Mouse (Mus musculus): ENCODE results near the gene Fgf15. TPM values are rescaled to one million over a fixed set of nuclear protein-coding genes. Genes with fewer than 3 reads are reported as not detected.

Fgf15 gene
- polyA plus RNA-seq, 1 experiment from 2014 or later = 26.8 TPM

GRCm38 (mm10) chr7:144914948-144915750, 18.8 kb downstream of the Fgf15 start, which contains the start of gene LTO1:
Gene LTO1 (plus strand): TSS chr7:144915100.
- no peaks in the 10 kb centered on the region for H3K27me3 ChIP-seq (replicated peaks)
- 1% methylated on average over 55 of the region's 55 CpGs for WGBS
- H3K4me3 ChIP-seq = peak within 1 kb of the TSS; percentile 95
- H3K27ac ChIP-seq = peak within 1 kb of the TSS; percentile 87
- peaks cover 15% of the 10 kb centered on the region for H3K4me1 ChIP-seq
- peak within 1 kb of the TSS; percentile 90 for H3K9ac ChIP-seq
- 0 out of 2 replicates have a peak, but pooled peaks cover 6% of the 10 kb centered on the region for H3K36me3 ChIP-seq (replicated peaks)
- peak within 1 kb of the TSS; percentile 90 for H3K4me2 ChIP-seq
- H3K9me3 ChIP-seq = no peaks in the 10 kb centered on the region
- peak; percentile 95 for ATAC-seq (replicated peaks)

- Histone ChIP-seq H3K27me3 (replicated peaks) (no peaks in the 10 kb centered on the region), H3K4me1 (peaks cover 15% of the 10 kb centered on the region), H3K9ac (no peak overlapping the region), H3K4me3 (no peak overlapping the region), H3K4me2 (no peak overlapping the region), H3K27ac (no peak overlapping the region), H3K36me3 (replicated peaks) (peaks cover 19% of the 10 kb centered on the region; the same call in 1 of the 2 replicates), H3K9me3 (no peaks in the 10 kb centered on the region)
- WGBS = 63% methylated on average over 1 of the region's 1 CpGs
- no peak for ATAC-seq (replicated peaks)
Observed at GRCm38 (mm10) chr7:144918823-144919222, 22.5 kb downstream of the Fgf15 start.

- H3K9me3 ChIP-seq = no peaks in the 10 kb centered on the region
- no peaks in the 10 kb centered on the region for H3K27me3 ChIP-seq (replicated peaks)
- H3K27ac ChIP-seq = no peak overlapping the region
- no peak for ATAC-seq (replicated peaks)
- H3K4me2 ChIP-seq = no peak overlapping the region
- H3K4me3 ChIP-seq = no peak overlapping the region
- H3K4me1 ChIP-seq = peaks cover 3% of the 10 kb centered on the region; the same call in 1 of the 2 replicates
- no peak overlapping the region for H3K9ac ChIP-seq
- 86% methylated on average over 2 of the region's 2 CpGs for WGBS
- H3K36me3 ChIP-seq (replicated peaks) = peaks cover 4% of the 10 kb centered on the region; the same call in 1 of the 2 replicates
Observed at GRCm38 (mm10) chr7:144927591-144927990, 31.3 kb downstream of the Fgf15 start.

GRCm38 (mm10) chr7:144928009-144928888, 31.9 kb downstream of the Fgf15 start:
- Histone ChIP-seq H3K4me1 (peaks cover 3% of the 10 kb centered on the region; the same call in 1 of the 2 replicates), H3K27ac (no peak overlapping the region), H3K4me3 (no peak overlapping the region), H3K9me3 (no peaks in the 10 kb centered on the region), H3K27me3 (replicated peaks) (no peaks in the 10 kb centered on the region), H3K9ac (no peak overlapping the region), H3K4me2 (no peak overlapping the region), H3K36me3 (replicated peaks) (peaks cover 4% of the 10 kb centered on the region; the same call in 1 of the 2 replicates)
- ATAC-seq (replicated peaks) = no peak
- WGBS = 73% methylated on average over 4 of the region's 4 CpGs

- Histone ChIP-seq H3K9me3 (no peaks in the 10 kb centered on the region), H3K4me1 (peaks cover 3% of the 10 kb centered on the region; the same call in 1 of the 2 replicates), H3K36me3 (replicated peaks) (peaks cover 4% of the 10 kb centered on the region; the same call in 1 of the 2 replicates), H3K27ac (no peak overlapping the region), H3K27me3 (replicated peaks) (no peaks in the 10 kb centered on the region), H3K4me3 (no peak overlapping the region), H3K9ac (no peak overlapping the region), H3K4me2 (no peak overlapping the region)
- 82% methylated on average over 6 of the region's 6 CpGs for WGBS
- ATAC-seq (replicated peaks) = no peak
Observed at GRCm38 (mm10) chr7:144928889-144929210, 32.5 kb downstream of the Fgf15 start.

- Histone ChIP-seq H3K36me3 (replicated peaks) (no peaks in the 10 kb centered on the region; the same call in 1 of the 2 replicates), H3K4me1 (peaks cover 3% of the 10 kb centered on the region; the same call in 1 of the 2 replicates), H3K27ac (no peak overlapping the region), H3K9ac (no peak overlapping the region), H3K9me3 (no peaks in the 10 kb centered on the region), H3K4me2 (no peak overlapping the region), H3K27me3 (replicated peaks) (no peaks in the 10 kb centered on the region), H3K4me3 (no peak overlapping the region)
- no peak for ATAC-seq (replicated peaks)
- WGBS = 81% methylated on average over 8 of the region's 8 CpGs
Observed at GRCm38 (mm10) chr7:144929506-144929905, 33.2 kb downstream of the Fgf15 start.

- ATAC-seq (replicated peaks) = no peak
- Histone ChIP-seq H3K27ac (no peak overlapping the region), H3K4me1 (peaks cover 3% of the 10 kb centered on the region; the same call in 1 of the 2 replicates), H3K9me3 (no peaks in the 10 kb centered on the region), H3K9ac (no peak overlapping the region), H3K27me3 (replicated peaks) (no peaks in the 10 kb centered on the region), H3K36me3 (replicated peaks) (no peaks in the 10 kb centered on the region; the same call in 1 of the 2 replicates), H3K4me3 (no peak overlapping the region), H3K4me2 (no peak overlapping the region)
- WGBS = 38% methylated on average over 5 of the region's 5 CpGs
Observed at GRCm38 (mm10) chr7:144929931-144930330, 33.6 kb downstream of the Fgf15 start.

- no peak for ATAC-seq (replicated peaks)
- H3K4me1 ChIP-seq = peaks cover 13% of the 10 kb centered on the region
- WGBS = 20% methylated on average over 3 of the region's 3 CpGs
- no peak overlapping the region for H3K9ac ChIP-seq
- no peak overlapping the region for H3K27ac ChIP-seq
- no peak overlapping the region for H3K4me2 ChIP-seq
- H3K27me3 ChIP-seq (replicated peaks) = no peaks in the 10 kb centered on the region
- no peaks in the 10 kb centered on the region; the same call in 1 of the 2 replicates for H3K36me3 ChIP-seq (replicated peaks)
- no peaks in the 10 kb centered on the region for H3K9me3 ChIP-seq
- H3K4me3 ChIP-seq = no peak overlapping the region
Observed at GRCm38 (mm10) chr7:144931778-144932177, 35.4 kb downstream of the Fgf15 start.

GRCm38 (mm10) chr7:144932389-144932937, 36.1 kb downstream of the Fgf15 start:
- Histone ChIP-seq H3K4me2 (no peak overlapping the region), H3K27ac (no peak overlapping the region), H3K9me3 (no peaks in the 10 kb centered on the region), H3K4me1 (peaks cover 18% of the 10 kb centered on the region), H3K27me3 (replicated peaks) (no peaks in the 10 kb centered on the region), H3K4me3 (no peak overlapping the region), H3K9ac (no peak overlapping the region), H3K36me3 (replicated peaks) (no peaks in the 10 kb centered on the region; the same call in 1 of the 2 replicates)
- WGBS = 74% methylated on average over 18 of the region's 18 CpGs
- ATAC-seq (replicated peaks) = no peak

- no peak overlapping the region for H3K27ac ChIP-seq
- no peak overlapping the region for H3K4me2 ChIP-seq
- no peak overlapping the region for H3K4me3 ChIP-seq
- H3K9ac ChIP-seq = no peak overlapping the region
- no peaks in the 10 kb centered on the region; the same call in 1 of the 2 replicates for H3K36me3 ChIP-seq (replicated peaks)
- H3K9me3 ChIP-seq = no peaks in the 10 kb centered on the region
- H3K4me1 ChIP-seq = peaks cover 25% of the 10 kb centered on the region
- no peak for ATAC-seq (replicated peaks)
- peaks cover 6% of the 10 kb centered on the region; the same call in 1 of the 2 replicates for H3K27me3 ChIP-seq (replicated peaks)
- 87% methylated on average over 3 of the region's 3 CpGs for WGBS
Observed at GRCm38 (mm10) chr7:144933336-144933735, 37.0 kb downstream of the Fgf15 start.

GRCm38 (mm10) chr7:144933796-144934195, 37.5 kb downstream of the Fgf15 start:
- Histone ChIP-seq H3K9me3 (no peaks in the 10 kb centered on the region), H3K4me3 (no peak overlapping the region), H3K9ac (no peak overlapping the region), H3K4me2 (no peak overlapping the region), H3K4me1 (peaks cover 30% of the 10 kb centered on the region), H3K27me3 (replicated peaks) (peaks cover 8% of the 10 kb centered on the region), H3K27ac (no peak overlapping the region), H3K36me3 (replicated peaks) (no peaks in the 10 kb centered on the region; the same call in 1 of the 2 replicates)
- WGBS = 88% methylated on average over 8 of the region's 8 CpGs
- ATAC-seq (replicated peaks) = no peak

GRCm38 (mm10) chr7:144934901-144935300, 38.6 kb downstream of the Fgf15 start:
- ATAC-seq (replicated peaks) = no peak
- no peak overlapping the region for H3K9ac ChIP-seq
- peaks cover 16% of the 10 kb centered on the region for H3K27me3 ChIP-seq (replicated peaks)
- H3K27ac ChIP-seq = no peak overlapping the region
- H3K9me3 ChIP-seq = no peaks in the 10 kb centered on the region
- 79% methylated on average over 5 of the region's 5 CpGs for WGBS
- no peak overlapping the region for H3K4me2 ChIP-seq
- peaks cover 39% of the 10 kb centered on the region for H3K4me1 ChIP-seq
- H3K4me3 ChIP-seq = no peak overlapping the region
- no peaks in the 10 kb centered on the region for H3K36me3 ChIP-seq (replicated peaks)
